Mouse (Mus musculus): ENCODE data around the gene Aox1.

Gene Aox1

GRCm38 (mm10) chr1:58080446-58080845, 50.7 kb downstream of the Aox1 start:
- Histone ChIP-seq H3K36me3 (ENCODE audit: insufficient read depth, low read length) (no peaks in the 10 kb centered on the region), H3K27me3 (ENCODE audit: insufficient read depth, low read length) (no peaks in the 10 kb centered on the region), H3K9me3 (ENCODE audit: low read length) (no peaks in the 10 kb centered on the region), H3K4me3 (replicated peaks; ENCODE audit: low read length) (no peak overlapping the region), H3K4me1 (replicated peaks; ENCODE audit: low read depth, low read length) (no peaks in the 10 kb centered on the region; the same call in 1 of the 2 replicates)
- TF ChIP-seq NANOG (IDR thresholded peaks at IDR 0.05; ENCODE audit: borderline replicate concordance, low read length) (no peak), CTCF (conservative IDR thresholded peaks at IDR 0.05; ENCODE audit: low read length) (no peak), POU5F1 (IDR thresholded peaks at IDR 0.05; ENCODE audit: borderline replicate concordance, low read length) (no peak)

GRCm38 (mm10) chr1:58081356-58081755, 51.6 kb downstream of the Aox1 start:
- H3K27me3 ChIP-seq (ENCODE audit: insufficient read depth, low read length): no peaks in the 10 kb centered on the region
- no peaks in the 10 kb centered on the region for H3K36me3 ChIP-seq (ENCODE audit: insufficient read depth, low read length)
- no peak overlapping the region for H3K4me3 ChIP-seq (replicated peaks; ENCODE audit: low read length)
- no peaks in the 10 kb centered on the region; the same call in 1 of the 2 replicates for H3K4me1 ChIP-seq (replicated peaks; ENCODE audit: low read depth, low read length)
- TF ChIP-seq NANOG (IDR thresholded peaks at IDR 0.05; ENCODE audit: borderline replicate concordance, low read length): no peak
- no peak for TF ChIP-seq POU5F1 (IDR thresholded peaks at IDR 0.05; ENCODE audit: borderline replicate concordance, low read length)
- no peak for TF ChIP-seq CTCF (conservative IDR thresholded peaks at IDR 0.05; ENCODE audit: low read length)
- H3K9me3 ChIP-seq (ENCODE audit: low read length): no peaks in the 10 kb centered on the region

GRCm38 (mm10) chr1:58089316-58089715, 59.6 kb downstream of the Aox1 start:
- Histone ChIP-seq H3K27me3 (ENCODE audit: insufficient read depth, low read length) (no peaks in the 10 kb centered on the region), H3K36me3 (ENCODE audit: insufficient read depth, low read length) (no peaks in the 10 kb centered on the region), H3K4me1 (replicated peaks; ENCODE audit: low read depth, low read length) (no peaks in the 10 kb centered on the region), H3K9me3 (ENCODE audit: low read length) (no peaks in the 10 kb centered on the region), H3K4me3 (replicated peaks; ENCODE audit: low read length) (no peak overlapping the region)
- peak; percentile 17; the same call in 1 of the 2 replicates for TF ChIP-seq CTCF (conservative IDR thresholded peaks at IDR 0.05; ENCODE audit: low read length)
- TF ChIP-seq POU5F1 (IDR thresholded peaks at IDR 0.05; ENCODE audit: borderline replicate concordance, low read length): no peak
- no peak for TF ChIP-seq NANOG (IDR thresholded peaks at IDR 0.05; ENCODE audit: borderline replicate concordance, low read length)

GRCm38 (mm10) chr1:58090191-58090590, 60.5 kb downstream of the Aox1 start:
- H3K4me1 ChIP-seq (replicated peaks; ENCODE audit: low read depth, low read length): no peaks in the 10 kb centered on the region
- H3K36me3 ChIP-seq (ENCODE audit: insufficient read depth, low read length): no peaks in the 10 kb centered on the region
- no peak overlapping the region for H3K4me3 ChIP-seq (replicated peaks; ENCODE audit: low read length)
- no peaks in the 10 kb centered on the region for H3K27me3 ChIP-seq (ENCODE audit: insufficient read depth, low read length)
- no peaks in the 10 kb centered on the region for H3K9me3 ChIP-seq (ENCODE audit: low read length)
- TF ChIP-seq NANOG (IDR thresholded peaks at IDR 0.05; ENCODE audit: borderline replicate concordance, low read length): no peak
- TF ChIP-seq CTCF (conservative IDR thresholded peaks at IDR 0.05; ENCODE audit: low read length): no peak
- no peak for TF ChIP-seq POU5F1 (IDR thresholded peaks at IDR 0.05; ENCODE audit: borderline replicate concordance, low read length)

- TF ChIP-seq POU5F1 (IDR thresholded peaks at IDR 0.05; ENCODE audit: borderline replicate concordance, low read length): no peak
- TF ChIP-seq NANOG (IDR thresholded peaks at IDR 0.05; ENCODE audit: borderline replicate concordance, low read length): no peak
- no peak for TF ChIP-seq CTCF (conservative IDR thresholded peaks at IDR 0.05; ENCODE audit: low read length)
- Histone ChIP-seq H3K4me1 (replicated peaks; ENCODE audit: low read depth, low read length) (no peaks in the 10 kb centered on the region), H3K4me3 (replicated peaks; ENCODE audit: low read length) (no peak overlapping the region), H3K9me3 (ENCODE audit: low read length) (no peaks in the 10 kb centered on the region), H3K36me3 (ENCODE audit: insufficient read depth, low read length) (no peaks in the 10 kb centered on the region), H3K27me3 (ENCODE audit: insufficient read depth, low read length) (no peaks in the 10 kb centered on the region)
Measured at GRCm38 (mm10) chr1:58091213-58091612, 61.5 kb downstream of the Aox1 start.

- no peak overlapping the region for H3K4me3 ChIP-seq (replicated peaks; ENCODE audit: low read length)
Measured at GRCm38 (mm10) chr1:58091992-58092560, 62.3 kb downstream of the Aox1 start.

GRCm38 (mm10) chr1:58097338-58097737, 67.6 kb downstream of the Aox1 start:
- TF ChIP-seq POU5F1 (IDR thresholded peaks at IDR 0.05; ENCODE audit: borderline replicate concordance, low read length) (no peak), NANOG (IDR thresholded peaks at IDR 0.05; ENCODE audit: borderline replicate concordance, low read length) (no peak), CTCF (conservative IDR thresholded peaks at IDR 0.05; ENCODE audit: low read length) (no peak)
- no peaks in the 10 kb centered on the region for H3K9me3 ChIP-seq (ENCODE audit: low read length)
- H3K4me1 ChIP-seq (replicated peaks; ENCODE audit: low read depth, low read length): no peaks in the 10 kb centered on the region
- no peak overlapping the region for H3K4me3 ChIP-seq (replicated peaks; ENCODE audit: low read length)
- H3K36me3 ChIP-seq (ENCODE audit: insufficient read depth, low read length): no peaks in the 10 kb centered on the region
- no peaks in the 10 kb centered on the region for H3K27me3 ChIP-seq (ENCODE audit: insufficient read depth, low read length)

More at GRCm38 (mm10) chr1:58091992-58092560, 62.3 kb downstream of the Aox1 start:
- Histone ChIP-seq H3K36me3 (ENCODE audit: insufficient read depth, low read length) (no peaks in the 10 kb centered on the region), H3K9me3 (ENCODE audit: low read length) (no peaks in the 10 kb centered on the region), H3K27me3 (ENCODE audit: insufficient read depth, low read length) (no peaks in the 10 kb centered on the region), H3K4me1 (replicated peaks; ENCODE audit: low read depth, low read length) (no peaks in the 10 kb centered on the region)
- TF ChIP-seq CTCF (conservative IDR thresholded peaks at IDR 0.05; ENCODE audit: low read length): no peak
- TF ChIP-seq POU5F1 (IDR thresholded peaks at IDR 0.05; ENCODE audit: borderline replicate concordance, low read length): no peak

- Histone ChIP-seq H3K9me3 (ENCODE audit: low read length) (no peaks in the 10 kb centered on the region), H3K4me3 (replicated peaks; ENCODE audit: low read length) (no peak overlapping the region), H3K36me3 (ENCODE audit: insufficient read depth, low read length) (no peaks in the 10 kb centered on the region), H3K4me1 (replicated peaks; ENCODE audit: low read depth, low read length) (no peaks in the 10 kb centered on the region), H3K27me3 (ENCODE audit: insufficient read depth, low read length) (no peaks in the 10 kb centered on the region)
- TF ChIP-seq NANOG (IDR thresholded peaks at IDR 0.05; ENCODE audit: borderline replicate concordance, low read length) (no peak), CTCF (conservative IDR thresholded peaks at IDR 0.05; ENCODE audit: low read length) (no peak), POU5F1 (IDR thresholded peaks at IDR 0.05; ENCODE audit: borderline replicate concordance, low read length) (no peak)
Measured at GRCm38 (mm10) chr1:58099119-58099518, 69.4 kb downstream of the Aox1 start.
